Mouse (Mus musculus) testis, adult 2 months (tissue): ENCODE measurements around the gene Guk1. TPM values are rescaled to one million over a fixed set of nuclear protein-coding genes. Genes with fewer than 3 reads are reported as not detected.
"Not testable (repeated sequence)": the region's sequence is repeated elsewhere in the genome, so short reads cannot be mapped to it uniquely, and the experiment has no call there.

Experiments
- H3K27ac ChIP-seq: fragments of 200-500 bp; 2 replicates; pipeline ENCODE4 v1.5.1; 2012; ENCODE audit warnings: low read depth, low read length; ENCODE audit not compliant: control insufficient read depth, insufficient read depth
- H3K27me3 ChIP-seq: fragments of 200-500 bp; 2 replicates; pipeline ENCODE4 v1.6.1; 2012; ENCODE audit warnings: mild to moderate bottlenecking, low read length, moderate library complexity; ENCODE audit not compliant: control insufficient read depth, insufficient read depth
- H3K36me3 ChIP-seq: fragments of 200-500 bp; 2 replicates; pipeline ENCODE4 v1.6.1; 2012; ENCODE audit warnings: mild to moderate bottlenecking, low read length; ENCODE audit not compliant: control insufficient read depth, insufficient read depth
- H3K4me1 ChIP-seq: fragments of 200-500 bp; 2 replicates; pipeline ENCODE4 v1.6.1; 2012; ENCODE audit warnings: low read length; ENCODE audit not compliant: control insufficient read depth, insufficient read depth
- H3K4me3 ChIP-seq: fragments of 200-500 bp; 2 replicates; pipeline ENCODE4 v1.5.1; 2012; ENCODE audit warnings: low read depth, mild to moderate bottlenecking, low read length, moderate library complexity, mixed read lengths; ENCODE audit not compliant: control insufficient read depth
- CTCF ChIP-seq: fragments of 200-500 bp; IDR thresholded peaks from 2 replicates; pipeline ENCODE4 v1.5.1; 2012; ENCODE audit warnings: low read depth, mild to moderate bottlenecking, inconsistent platforms, low read length, moderate library complexity; ENCODE audit not compliant: control insufficient read depth, insufficient read depth, insufficient replicate concordance
- POLR2A ChIP-seq: fragments of 200-500 bp; IDR thresholded peaks from 2 replicates; pipeline ENCODE4 v1.6.1; 2012; ENCODE audit warnings: low read depth, mild to moderate bottlenecking, inconsistent platforms, low read length, moderate library complexity; ENCODE audit not compliant: control insufficient read depth
- polyA plus RNA-seq: library from polyadenylated mRNA; depleted of rRNA; stranded (reverse); fragments of >200 nt; gene quantifications from 2 replicates; pipeline ENCODE4 v1.2.3, GENCODE M21; 2012

The Guk1 gene
- polyA plus RNA-seq, 1 experiment, result 168 TPM

- TF ChIP-seq POLR2A, result no peak
- TF ChIP-seq CTCF, result no peak; the same call in 1 of the 2 replicates
- Histone ChIP-seq H3K27ac (no peak overlapping the region), H3K36me3 (no peaks in the 10 kb centered on the region), H3K4me3 (no peak overlapping the region), H3K27me3 (no peaks in the 10 kb centered on the region), H3K4me1 (peaks cover 10% of the 10 kb centered on the region; the same call in 1 of the 2 replicates)
These were observed 27.1 kb upstream of the Guk1 start for GRCm38 (mm10) chr11:59219064-59219463.

- Histone ChIP-seq H3K4me3 (no peak overlapping the region), H3K4me1 (peaks cover 8% of the 10 kb centered on the region; the same call in 1 of the 2 replicates), H3K27ac (no peak overlapping the region), H3K27me3 (no peaks in the 10 kb centered on the region), H3K36me3 (no peaks in the 10 kb centered on the region)
- TF ChIP-seq POLR2A (no peak), CTCF (no peak)
These were observed 26.5 kb upstream of the Guk1 start for GRCm38 (mm10) chr11:59218389-59218998.

GRCm38 (mm10) chr11:59216955-59217354 is 24.9 kb upstream of the Guk1 start:
- Histone ChIP-seq H3K4me3 (no peak overlapping the region), H3K36me3 (no peaks in the 10 kb centered on the region), H3K27me3 (no peaks in the 10 kb centered on the region), H3K27ac (no peak overlapping the region), H3K4me1 (peaks cover 4% of the 10 kb centered on the region; the same call in 1 of the 2 replicates)
- TF ChIP-seq CTCF (no peak), POLR2A (no peak)

- H3K27me3 ChIP-seq, result no peaks in the 10 kb centered on the region
- H3K4me3 ChIP-seq, result no peak overlapping the region
- peaks cover 6% of the 10 kb centered on the region for H3K4me1 ChIP-seq
- no peak overlapping the region; the same call in 1 of the 2 replicates for H3K27ac ChIP-seq
- no peaks in the 10 kb centered on the region for H3K36me3 ChIP-seq
- TF ChIP-seq POLR2A, result no peak
- TF ChIP-seq CTCF, result no peak
These were observed 21.0 kb upstream of the Guk1 start for GRCm38 (mm10) chr11:59212892-59213494.

GRCm38 (mm10) chr11:59212320-59212719 is 20.3 kb upstream of the Guk1 start:
- not testable (repeated sequence) for H3K4me1 ChIP-seq, H3K27me3 ChIP-seq, H3K4me3 ChIP-seq, H3K36me3 ChIP-seq, H3K27ac ChIP-seq

- not testable (repeated sequence) for H3K27ac ChIP-seq, H3K36me3 ChIP-seq, H3K27me3 ChIP-seq, H3K4me3 ChIP-seq, H3K4me1 ChIP-seq
These were observed 19.5 kb upstream of the Guk1 start for GRCm38 (mm10) chr11:59211561-59211960.

- Histone ChIP-seq H3K27me3 (no peaks in the 10 kb centered on the region), H3K4me1 (peaks cover 7% of the 10 kb centered on the region), H3K36me3 (no peaks in the 10 kb centered on the region; the same call in 1 of the 2 replicates), H3K4me3 (no peak overlapping the region), H3K27ac (no peak overlapping the region)
- TF ChIP-seq POLR2A (no peak), CTCF (no peak)
These were observed 18.0 kb upstream of the Guk1 start for GRCm38 (mm10) chr11:59210020-59210419.

- Histone ChIP-seq H3K36me3 (no peaks in the 10 kb centered on the region; the same call in 1 of the 2 replicates), H3K27ac (no peak overlapping the region), H3K4me3 (no peak overlapping the region), H3K27me3 (no peaks in the 10 kb centered on the region), H3K4me1 (peaks cover 7% of the 10 kb centered on the region)
- no peak for TF ChIP-seq CTCF
- TF ChIP-seq POLR2A, result no peak
These were observed 17.6 kb upstream of the Guk1 start for GRCm38 (mm10) chr11:59209580-59209979.
